Mouse (Mus musculus) fat pad, adult 2 months (tissue): ENCODE measurements around the gene Nxpe5.
"Not testable (repeated sequence)": the region's sequence is repeated elsewhere in the genome, so short reads cannot be mapped to it uniquely, and the experiment has no call there.

ENCODE experiments used
- DNase-seq: peaks from one replicate; pipeline ENCODE4 v3.0.0-alpha.2; 2011; ENCODE audit warnings: low read depth, low spot score; ENCODE audit errors: extremely low read depth

Nxpe5 gene

GRCm38 (mm10) chr5:138225700-138226099, at the start of gene Nxpe5:
Gene Nxpe5, plus strand, starts transcription at chr5:138225898.
- no peak for DNase-seq

- DNase-seq: no peak
Measured at GRCm38 (mm10) chr5:138186950-138187638, 38.6 kb upstream of the Nxpe5 start, which contains the start of the genes Taf6 and Cnpy4. Gene Taf6, minus strand, starts transcription at chr5:138187451. Gene Cnpy4, plus strand, starts transcription at chr5:138187485.

DNA sequence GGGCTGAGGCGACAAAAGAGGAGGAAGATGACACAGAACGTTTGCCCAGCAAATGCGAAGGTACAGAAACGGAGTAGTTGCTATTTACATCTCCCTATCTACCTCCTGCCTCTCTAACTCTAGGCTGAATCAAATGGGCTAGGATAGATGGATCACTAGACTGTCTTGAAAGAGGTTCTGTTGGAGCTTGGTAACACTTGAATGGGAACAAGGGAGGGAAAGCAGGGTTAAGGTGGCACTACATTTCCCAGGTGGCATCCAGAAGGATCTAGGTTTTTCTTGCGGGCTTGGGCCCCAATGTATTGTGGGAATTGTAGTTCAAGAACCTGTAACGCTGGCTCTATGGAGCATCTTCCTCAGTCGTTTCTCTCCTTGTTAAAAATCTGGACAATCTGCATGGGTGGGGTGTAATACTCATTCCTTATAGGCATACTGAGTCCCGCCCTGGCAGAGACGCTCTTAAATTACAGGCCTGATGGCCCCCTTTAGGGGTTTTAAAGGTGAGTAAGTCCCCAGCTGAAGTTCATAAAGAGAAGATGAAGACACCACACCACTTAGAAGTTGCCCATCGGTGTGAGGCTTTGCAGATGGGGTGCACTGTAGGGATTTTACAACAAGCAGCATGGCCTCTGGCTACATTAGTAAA, 37.9 kb upstream of the Nxpe5 start:
- DNase-seq: no peak

- DNase-seq: no peak
Measured at GRCm38 (mm10) chr5:138193771-138194727, 31.6 kb upstream of the Nxpe5 start, which contains the start of gene Mblac1. Gene Mblac1, plus strand, starts transcription at chr5:138194314.

DNA sequence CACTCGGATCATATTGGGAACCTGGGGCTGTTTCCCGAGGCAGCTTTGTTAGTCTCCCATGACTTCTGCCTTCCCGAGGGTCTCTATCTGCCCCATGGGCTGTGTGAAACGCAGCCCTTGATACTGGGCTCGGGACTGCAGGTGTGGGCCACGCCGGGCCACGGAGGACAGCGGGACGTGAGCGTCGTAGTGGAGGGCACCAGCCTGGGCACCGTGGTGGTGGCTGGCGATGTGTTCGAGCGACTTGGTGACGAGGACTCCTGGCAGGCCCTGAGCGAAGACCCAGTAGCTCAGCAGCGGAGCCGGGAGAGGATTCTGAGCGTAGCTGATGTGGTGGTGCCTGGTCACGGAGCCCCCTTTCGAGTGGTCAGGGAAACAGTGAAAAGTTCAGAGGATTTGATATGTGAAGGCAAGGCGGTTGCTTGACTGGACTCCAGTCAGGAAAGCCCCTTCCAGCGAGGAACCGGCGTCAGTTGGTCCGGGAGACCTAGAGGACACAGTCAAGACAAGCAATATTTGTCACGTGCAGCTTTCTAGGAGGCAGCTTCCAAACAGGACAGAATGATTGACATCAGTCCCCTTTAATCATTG, 30.8 kb upstream of the Nxpe5 start:
- DNase-seq: no peak

DNA sequence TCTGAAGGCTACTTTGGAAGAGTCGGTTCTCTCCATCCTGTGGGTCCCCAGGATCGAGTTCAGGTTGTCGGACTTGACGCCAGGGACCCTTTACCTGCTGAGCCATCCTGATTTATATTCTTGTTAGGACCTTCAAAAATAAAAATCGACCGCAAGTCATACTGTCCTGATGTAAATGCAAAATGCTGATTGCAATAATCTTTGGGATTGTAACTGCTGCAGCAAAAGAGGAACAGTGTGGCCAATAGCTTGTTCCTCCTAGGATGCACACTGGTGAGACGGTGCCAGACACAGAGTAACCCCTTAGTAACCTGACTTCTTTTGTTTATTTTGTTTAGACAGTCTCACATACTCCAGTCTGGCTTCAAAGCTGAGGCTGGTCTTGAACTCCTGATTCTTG, 30.2 kb upstream of the Nxpe5 start:
- no peak for DNase-seq

DNA sequence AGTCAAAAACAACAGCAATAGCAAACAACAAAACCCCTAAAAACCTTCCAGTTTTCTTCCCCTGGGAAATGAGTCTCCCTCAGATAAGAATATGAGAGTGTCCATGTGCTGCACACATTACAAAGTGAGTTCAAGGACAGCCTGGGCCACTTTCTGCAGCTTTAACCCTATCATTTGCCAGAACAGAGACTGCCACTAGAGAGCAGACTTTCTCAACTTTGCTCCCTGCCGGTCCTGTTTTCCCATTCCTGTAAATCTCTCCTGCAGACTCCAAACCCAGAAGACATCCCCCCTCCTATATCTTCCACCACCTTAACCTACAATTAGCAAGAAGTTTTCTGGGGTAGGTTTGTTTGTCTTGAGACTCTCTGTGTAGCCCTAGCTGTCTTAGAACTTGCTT, 26.1 kb upstream of the Nxpe5 start:
- no peak for DNase-seq

- DNase-seq: no peak
Measured at GRCm38 (mm10) chr5:138202086-138202485, 23.6 kb upstream of the Nxpe5 start.

GRCm38 (mm10) chr5:138207253-138207652, 18.4 kb upstream of the Nxpe5 start:
- no peak for DNase-seq

- no peak for DNase-seq
Measured at GRCm38 (mm10) chr5:138207873-138208272, 17.8 kb upstream of the Nxpe5 start.

DNA sequence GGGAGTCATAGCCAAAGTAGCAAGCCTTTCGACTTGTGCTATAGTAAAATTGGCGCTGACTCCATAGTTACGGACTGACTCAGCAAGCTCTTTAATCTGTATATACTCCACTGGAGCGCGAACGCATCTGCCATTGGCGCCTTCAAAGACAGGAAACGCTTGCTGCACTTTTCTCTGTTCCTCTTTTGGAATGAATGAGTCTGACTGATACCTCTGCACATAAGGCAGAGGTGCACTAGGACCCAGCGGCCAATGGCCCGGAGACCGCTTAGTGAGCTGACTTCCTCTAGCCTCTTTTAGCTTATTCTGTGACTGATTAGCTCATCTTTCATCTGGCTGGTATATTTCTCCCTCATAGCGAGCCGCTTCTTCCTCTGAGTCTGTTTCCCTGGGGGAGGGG, 9.1 kb upstream of the Nxpe5 start:
- DNase-seq: not testable (repeated sequence)

GRCm38 (mm10) chr5:138219864-138220263, 5.8 kb upstream of the Nxpe5 start:
- no peak for DNase-seq

- no peak for DNase-seq
Measured at GRCm38 (mm10) chr5:138222111-138222510, 3.6 kb upstream of the Nxpe5 start.

GRCm38 (mm10) chr5:138223287-138223686, 2.4 kb upstream of the Nxpe5 start:
- no peak for DNase-seq

GRCm38 (mm10) chr5:138226491-138226890, 793 bp downstream of the Nxpe5 start:
- DNase-seq: no peak

DNA sequence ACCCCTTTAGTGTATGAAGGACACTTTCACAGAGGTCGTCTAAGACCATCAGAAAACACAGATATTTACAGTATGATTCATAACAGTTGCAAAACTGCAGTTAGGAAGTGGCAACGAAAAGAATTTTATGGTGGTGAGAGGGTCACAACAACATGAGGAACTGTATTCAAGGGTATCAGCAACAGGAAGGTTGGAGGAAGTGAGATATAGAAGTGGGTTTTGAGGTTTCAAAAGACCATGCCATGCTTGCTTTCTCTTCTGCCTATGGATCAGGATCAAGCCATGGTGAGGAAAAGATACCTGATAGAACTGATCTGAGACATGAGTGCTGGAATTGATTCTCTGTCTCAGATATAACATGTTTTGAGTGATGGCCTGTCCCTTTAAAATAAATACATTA, 1.7 kb downstream of the Nxpe5 start:
- no peak for DNase-seq

DNA sequence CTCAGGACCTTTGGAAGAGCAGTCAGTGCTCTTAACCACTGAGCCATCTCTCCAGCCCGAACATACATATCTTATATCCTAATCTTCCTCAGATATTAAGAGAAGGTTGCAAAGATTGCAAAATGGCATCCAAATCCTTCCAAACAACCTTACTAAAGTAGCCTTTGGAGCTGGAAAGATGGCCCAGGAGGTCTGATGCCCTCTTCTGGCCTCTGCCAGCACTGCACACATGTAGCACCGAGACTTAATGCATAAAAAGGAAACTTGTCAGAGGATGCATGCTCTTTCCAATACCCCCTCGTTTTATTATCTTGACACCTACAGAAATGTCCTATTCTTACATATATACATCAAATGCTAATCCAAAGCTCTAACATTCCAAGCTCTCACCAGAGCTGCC, 2.3 kb downstream of the Nxpe5 start:
- no peak for DNase-seq

DNA sequence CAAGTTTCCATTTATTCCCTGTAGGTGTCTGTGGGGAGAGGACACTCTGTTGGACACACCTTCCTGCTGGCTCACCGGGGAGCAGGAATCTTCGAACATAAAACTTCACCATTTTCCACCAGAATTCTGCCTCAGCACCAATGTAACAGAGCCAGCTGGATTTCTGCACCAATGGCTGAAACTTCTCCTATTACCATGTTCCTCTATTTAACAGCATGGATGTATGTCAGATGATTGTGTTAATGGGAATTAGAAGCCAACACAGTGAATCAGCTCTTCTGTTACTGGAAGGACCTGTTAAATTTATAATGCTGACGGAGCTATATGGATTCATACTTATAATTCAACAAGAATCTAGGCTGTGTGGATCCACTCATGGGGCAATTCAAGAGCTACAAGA, 3.8 kb downstream of the Nxpe5 start:
- no peak for DNase-seq

DNA sequence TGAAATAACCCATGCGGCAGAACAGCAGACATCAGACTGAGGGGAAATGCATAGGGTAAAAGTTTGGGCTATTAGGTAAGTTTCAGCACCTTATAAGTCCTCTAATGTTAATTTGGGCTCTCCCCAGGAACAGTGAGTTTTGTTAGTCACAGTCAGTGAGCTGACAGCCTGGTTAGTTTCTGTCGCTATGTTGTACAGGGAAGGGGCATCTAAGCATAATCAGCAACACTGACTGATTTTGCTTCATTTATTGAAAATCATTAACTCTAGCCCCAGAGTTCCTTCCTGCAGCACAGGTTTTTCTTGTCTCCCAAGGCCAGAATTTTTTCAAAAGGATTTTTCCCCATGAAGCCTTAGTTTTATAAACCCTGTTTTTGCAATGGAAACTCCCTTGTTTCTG, 8.1 kb downstream of the Nxpe5 start:
- DNase-seq: no peak

DNA sequence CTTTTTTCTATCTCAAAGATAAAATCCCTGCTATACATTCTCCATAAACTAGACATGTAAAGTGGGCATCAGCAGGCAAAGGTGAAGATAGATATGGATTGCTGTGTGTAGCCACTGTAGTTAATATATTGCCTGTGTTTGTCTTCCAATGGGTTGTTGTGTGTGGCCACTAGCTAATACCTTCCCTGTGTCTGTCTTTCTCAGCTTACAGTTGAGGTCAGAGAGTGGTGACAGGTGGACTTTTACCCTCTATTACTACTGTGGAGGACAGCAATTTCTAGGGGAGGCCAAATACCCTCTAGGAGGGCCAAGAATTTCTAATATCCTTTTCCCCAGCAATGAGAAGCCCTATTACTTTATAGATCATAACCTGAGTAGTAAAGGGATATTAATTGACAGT, 8.5 kb downstream of the Nxpe5 start:
- no peak for DNase-seq

DNA sequence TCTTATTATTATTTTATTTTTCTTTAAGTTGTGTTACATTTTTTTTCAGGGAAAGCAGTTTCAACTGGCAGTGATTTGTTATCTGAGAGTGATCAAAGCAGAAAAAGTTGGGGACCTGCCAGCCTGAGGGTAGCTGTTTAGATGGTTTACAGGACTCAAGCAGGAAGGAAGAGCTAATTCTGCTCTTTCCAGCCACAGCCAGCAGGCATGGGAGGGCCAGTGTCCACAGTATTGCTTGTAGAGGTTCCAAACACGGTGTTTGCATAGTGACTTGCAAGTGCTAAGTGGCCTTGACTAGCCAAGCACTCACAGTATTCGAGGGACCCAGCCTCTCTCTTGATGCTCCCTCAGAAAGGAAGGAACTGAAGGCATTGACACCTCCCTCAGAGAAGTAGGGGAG, 15.8 kb downstream of the Nxpe5 start:
- no peak for DNase-seq
